Mouse (Mus musculus) thymus, postnatal 14 days (tissue): ENCODE measurements at regions not wholly inside any gene's neighbourhood (a gene's known extent, or its start where the extent isn't known, plus 50 kb on each side); places are given as distances from the start of the nearest gene placed in this dataset.

ENCODE experiments used
- DNase-seq: peaks from one replicate; pipeline ENCODE4 v3.0.0; 2021

GRCm38 (mm10) chrX:167152611-167153010 lies 56.5 kb downstream of the Tmsb4x start:
- DNase-seq: no peak

GRCm38 (mm10) chrX:167151341-167151740 lies 57.8 kb downstream of the Tmsb4x start:
- no peak for DNase-seq

- no peak for DNase-seq
Measured at GRCm38 (mm10) chrX:167149400-167149799, 59.7 kb downstream of the Tmsb4x start.

- DNase-seq: peak; percentile 42
Measured at GRCm38 (mm10) chrX:167146513-167147360, 62.4 kb downstream of the Tmsb4x start.

- peak; percentile 16 for DNase-seq
Measured at GRCm38 (mm10) chrX:167145508-167146182, 63.5 kb downstream of the Tmsb4x start.

- DNase-seq: no peak
Measured at GRCm38 (mm10) chrX:167139110-167139509, 70.0 kb downstream of the Tmsb4x start.

- no peak for DNase-seq
Measured at GRCm38 (mm10) chrX:167134250-167134649, 74.9 kb downstream of the Tmsb4x start.

GRCm38 (mm10) chrX:167132989-167133395 lies 76.1 kb downstream of the Tmsb4x start:
- no peak for DNase-seq

- no peak for DNase-seq
Measured at GRCm38 (mm10) chrX:167131317-167131716, 77.8 kb downstream of the Tmsb4x start.

GRCm38 (mm10) chrX:167130601-167131000 lies 78.5 kb downstream of the Tmsb4x start:
- no peak for DNase-seq

- no peak for DNase-seq
Measured at GRCm38 (mm10) chrX:167119288-167119687, 89.8 kb downstream of the Tmsb4x start.

GRCm38 (mm10) chrX:167115096-167115495 lies 94.0 kb downstream of the Tmsb4x start:
- DNase-seq: no peak

- DNase-seq: no peak
Measured at GRCm38 (mm10) chrX:167111059-167111871, 97.8 kb downstream of the Tmsb4x start.

GRCm38 (mm10) chrX:167108356-167108755 lies 100.8 kb downstream of the Tmsb4x start:
- peak; percentile 54 for DNase-seq

GRCm38 (mm10) chrX:167107469-167107868 lies 101.6 kb downstream of the Tmsb4x start:
- no peak for DNase-seq

GRCm38 (mm10) chrX:167105931-167106417 lies 103.1 kb downstream of the Tmsb4x start:
- peak; percentile 24 for DNase-seq

- DNase-seq: no peak
Measured at GRCm38 (mm10) chrX:167105354-167105753, 103.8 kb downstream of the Tmsb4x start.

- no peak for DNase-seq
Measured at GRCm38 (mm10) chrX:167104247-167104621, 104.9 kb downstream of the Tmsb4x start.

GRCm38 (mm10) chrX:167103501-167104246 lies 105.4 kb downstream of the Tmsb4x start:
- no peak for DNase-seq

- DNase-seq: peak; percentile 42
Measured at GRCm38 (mm10) chrX:167101929-167102328, 107.2 kb downstream of the Tmsb4x start.

GRCm38 (mm10) chrX:167099411-167099810 lies 109.7 kb downstream of the Tmsb4x start:
- DNase-seq: no peak

- DNase-seq: no peak
Measured at GRCm38 (mm10) chrX:167098914-167099313, 110.2 kb downstream of the Tmsb4x start.
